Mouse (Mus musculus): ENCODE data around the gene Hps5.

DNA sequence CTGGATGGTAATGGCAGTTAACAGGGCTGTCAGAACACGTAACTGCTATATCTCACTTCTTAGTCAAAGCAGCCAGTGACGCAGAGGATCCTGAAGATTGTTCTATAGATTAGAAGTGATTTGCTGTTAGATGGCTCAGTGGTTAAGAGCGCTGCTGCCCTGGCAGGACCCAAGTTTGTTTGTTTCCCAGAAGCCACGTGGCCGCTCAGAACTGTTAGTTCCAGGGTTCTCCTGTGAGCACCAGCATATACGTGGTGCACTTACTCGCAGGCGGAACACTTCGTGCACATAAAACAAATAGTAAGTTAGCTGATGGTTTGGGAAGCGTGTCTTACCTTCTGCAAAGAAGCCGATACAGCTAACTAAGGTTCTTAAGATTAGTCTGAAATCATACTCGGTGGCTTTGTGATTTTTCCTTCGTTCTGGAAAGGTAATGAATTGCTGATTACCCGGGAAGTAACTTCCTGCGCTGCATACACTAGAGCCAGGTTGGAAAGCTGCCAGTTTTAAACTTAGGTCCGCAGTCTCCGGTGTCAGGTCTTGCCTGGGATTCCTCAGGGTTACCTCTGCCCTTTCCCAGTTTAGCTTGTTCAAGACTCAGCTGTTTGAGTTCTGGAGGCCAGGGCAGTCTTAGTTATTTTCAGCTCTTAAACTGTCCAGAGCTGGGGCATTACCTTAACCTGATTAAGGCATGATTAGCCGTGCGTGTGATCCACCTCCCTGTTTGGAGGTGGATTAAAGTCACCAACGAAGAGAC is 31.4 kb upstream of the Hps5 start:
- TF ChIP-seq CHD2 (IDR thresholded peaks at IDR 0.05; ENCODE audit: low read depth, low read length), result no peak
- TF ChIP-seq ZC3H11A (IDR thresholded peaks at IDR 0.05; ENCODE audit: borderline replicate concordance, low read depth, low read length), result no peak
